Mouse (Mus musculus) limb, embryonic 14.5 days (tissue): ENCODE measurements at regions not wholly inside any gene's neighbourhood (a gene's known extent, or its start where the extent isn't known, plus 50 kb on each side); places are given as distances from the start of the nearest gene placed in this dataset.

Experiments
- ATAC-seq: fragments of 200-750 bp; cut with Nextera tagmentation; 2 replicates; pipeline ENCODE4 v1.8.0; 2017; ENCODE audit warnings: low read depth, moderate number of reproducible peaks, moderate TSS enrichment; ENCODE audit not compliant: low FRiP score
- DNase-seq: peaks from one replicate; pipeline ENCODE4 v3.0.0-alpha.2; 2015; ENCODE audit warnings: low spot score
- H3K27ac ChIP-seq: fragments of 300-500 bp; sonication (generic); replicated peaks from 2 replicates; pipeline ENCODE4 v1.5.1; 2014; ENCODE audit warnings: low read depth, mild to moderate bottlenecking, low read length, moderate library complexity, mixed read lengths
- H3K27me3 ChIP-seq: fragments of 300-500 bp; sonication (generic); 2 replicates; pipeline ENCODE4 v1.6.1; 2014; ENCODE audit warnings: low read length, mixed read lengths; ENCODE audit not compliant: control insufficient read depth, insufficient read depth
- H3K36me3 ChIP-seq: fragments of 300-500 bp; sonication (generic); 2 replicates; pipeline ENCODE4 v1.6.1; 2014; ENCODE audit warnings: mild to moderate bottlenecking, low read length, moderate library complexity, mixed read lengths; ENCODE audit not compliant: control insufficient read depth, insufficient read depth
- H3K4me1 ChIP-seq: fragments of 300-500 bp; sonication (generic); 2 replicates; pipeline ENCODE4 v1.6.1; 2014; ENCODE audit warnings: antibody characterized with exemption, low read length, mixed read lengths; ENCODE audit not compliant: control insufficient read depth, insufficient read depth
- H3K4me2 ChIP-seq: fragments of 300-500 bp; sonication (generic); replicated peaks from 2 replicates; pipeline ENCODE4 v1.6.1; 2014; ENCODE audit warnings: low read depth, mild to moderate bottlenecking, low read length, moderate library complexity; ENCODE audit not compliant: severe bottlenecking
- H3K4me3 ChIP-seq: fragments of 300-500 bp; sonication (generic); replicated peaks from 2 replicates; pipeline ENCODE4 v1.5.1; 2014; ENCODE audit warnings: low read length
- H3K9ac ChIP-seq: fragments of 300-500 bp; sonication (generic); 2 replicates; pipeline ENCODE4 v1.6.1; 2014; ENCODE audit warnings: mild to moderate bottlenecking, low read depth, low read length, moderate library complexity; ENCODE audit not compliant: severe bottlenecking
- H3K9me3 ChIP-seq: fragments of 300-500 bp; sonication (generic); 2 replicates; pipeline ENCODE4 v1.6.1; 2016; ENCODE audit warnings: low read length; ENCODE audit not compliant: control insufficient read depth
- POLR2A ChIP-seq: fragments of 200-500 bp; IDR thresholded peaks from 2 replicates; pipeline ENCODE4 v1.8.0; 2012; ENCODE audit warnings: inconsistent platforms, mild to moderate bottlenecking, moderate library complexity, borderline replicate concordance; ENCODE audit not compliant: insufficient read depth, insufficient read length; ENCODE audit errors: extremely low read depth
- WGBS: fragments of 180-500 bp; shearing (Covaris S2); extraction: QIAGEN DNeasy Blood & Tissue Kit; methylation state at CpG from one replicate; pipeline ENCODE4 v1.1.7; 2014; 5-methylcytosine and 5-hydroxymethylcytosine counted together

- Histone ChIP-seq H3K4me1 (no peaks in the 10 kb centered on the region), H3K9ac (no peak overlapping the region), H3K9me3 (no peaks in the 10 kb centered on the region), H3K36me3 (no peaks in the 10 kb centered on the region), H3K4me3 (no peak overlapping the region), H3K27me3 (no peaks in the 10 kb centered on the region), H3K4me2 (no peak overlapping the region), H3K27ac (no peak overlapping the region)
- no peak for ATAC-seq
- no peak for TF ChIP-seq POLR2A
- no peak for DNase-seq
- 45% methylated on average over 2 of the region's 2 CpGs for WGBS
Observed at GRCm38 (mm10) chr7:58436888-58437625, 218.9 kb upstream of the Atp10a start.

DNA sequence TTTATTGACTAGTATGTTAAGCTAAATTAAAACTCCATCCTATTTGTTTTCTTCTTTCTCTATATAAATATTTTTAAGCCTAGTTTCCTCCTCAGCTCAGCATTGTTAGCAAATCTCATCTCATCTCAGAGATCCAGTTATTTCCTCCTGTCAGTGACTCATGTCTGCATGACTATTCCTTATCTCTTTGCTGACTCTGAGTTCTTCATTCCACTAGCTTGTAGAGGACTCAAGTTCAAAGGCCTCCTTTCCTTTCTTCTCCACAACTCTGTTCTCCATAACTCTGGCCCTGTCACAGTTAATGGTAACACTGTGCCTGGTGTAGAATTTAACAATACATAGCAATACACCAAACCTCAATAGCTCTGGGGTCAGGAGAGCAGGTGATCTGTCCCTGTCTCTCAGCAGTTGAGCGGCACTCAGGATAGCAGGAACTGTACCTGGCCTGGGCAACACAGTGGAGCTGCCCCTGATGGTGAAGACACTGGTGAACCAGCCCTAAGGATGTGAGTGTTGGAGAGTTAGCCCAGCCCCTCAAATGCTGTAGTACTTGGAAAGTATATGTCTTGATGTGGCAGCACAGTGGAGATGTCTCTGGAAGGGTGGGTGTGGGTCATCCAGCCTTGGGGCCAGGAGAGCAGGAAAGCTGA lies 213.3 kb upstream of the Atp10a start:
- TF ChIP-seq POLR2A: no peak
- WGBS: 79% methylated on average over 1 of the region's 1 CpGs
- H3K27ac ChIP-seq: no peak overlapping the region

DNA sequence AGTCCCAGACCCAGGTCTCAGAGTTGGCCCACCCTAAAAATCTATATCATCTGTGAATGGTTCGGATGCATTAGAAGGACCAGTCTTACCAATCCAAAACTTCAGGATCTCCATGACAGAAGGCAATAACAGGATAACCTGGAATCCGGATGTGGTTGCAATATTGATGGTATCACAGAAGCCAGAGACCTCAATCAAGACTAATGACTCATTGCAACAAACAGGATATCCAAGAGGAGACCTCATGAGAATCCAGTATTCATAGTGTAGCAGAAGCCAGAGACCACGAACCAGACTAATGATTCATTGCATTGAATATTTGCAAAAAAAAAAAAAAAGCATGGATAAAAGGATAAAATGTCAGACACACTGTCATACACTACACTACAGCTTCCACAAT lies 212.7 kb upstream of the Atp10a start:
- 89% methylated on average over 3 of the region's 3 CpGs for WGBS
- TF ChIP-seq POLR2A: no peak
- H3K27me3 ChIP-seq: no peaks in the 10 kb centered on the region
- no peak overlapping the region for H3K4me2 ChIP-seq
- H3K36me3 ChIP-seq: no peaks in the 10 kb centered on the region
- ATAC-seq (no peak), DNase-seq (no peak)
- H3K27ac ChIP-seq: no peak overlapping the region
- no peak overlapping the region for H3K4me3 ChIP-seq
- H3K4me1 ChIP-seq: no peaks in the 10 kb centered on the region
- no peaks in the 10 kb centered on the region for H3K9me3 ChIP-seq
- no peak overlapping the region for H3K9ac ChIP-seq

More for the DNA sequence above, 213.3 kb upstream of the Atp10a start:
- Histone ChIP-seq H3K4me1 (no peaks in the 10 kb centered on the region), H3K4me2 (no peak overlapping the region), H3K36me3 (no peaks in the 10 kb centered on the region), H3K9me3 (no peaks in the 10 kb centered on the region), H3K27me3 (no peaks in the 10 kb centered on the region), H3K9ac (no peak overlapping the region), H3K4me3 (no peak overlapping the region)
- ATAC-seq (no peak), DNase-seq (no peak)

DNA sequence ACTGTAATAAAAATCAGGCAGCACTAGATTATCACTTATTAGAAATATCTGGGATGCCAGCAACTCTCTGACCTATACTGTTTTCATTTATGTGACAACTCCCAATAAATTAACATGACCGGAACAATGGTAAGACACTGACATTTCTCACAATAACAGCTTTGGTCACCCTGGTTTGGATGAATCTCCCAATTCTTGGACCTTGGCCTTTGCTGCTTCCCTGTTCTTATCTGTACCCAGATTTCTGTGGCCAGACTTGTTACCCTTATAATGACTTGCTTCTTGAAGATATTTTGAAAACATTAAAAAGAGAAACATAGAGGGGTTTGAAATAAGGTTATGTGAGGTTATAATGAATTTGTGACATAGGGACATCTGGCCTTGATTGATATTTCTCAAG lies 210.2 kb upstream of the Atp10a start:
- H3K9me3 ChIP-seq: no peaks in the 10 kb centered on the region
- H3K36me3 ChIP-seq: no peaks in the 10 kb centered on the region
- no peak overlapping the region for H3K9ac ChIP-seq
- TF ChIP-seq POLR2A: no peak
- H3K4me2 ChIP-seq: no peak overlapping the region
- no peaks in the 10 kb centered on the region for H3K4me1 ChIP-seq
- no peak for ATAC-seq
- DNase-seq: no peak
- no peak overlapping the region for H3K4me3 ChIP-seq
- H3K27me3 ChIP-seq: no peaks in the 10 kb centered on the region
- no peak overlapping the region for H3K27ac ChIP-seq
- 79% methylated on average over 1 of the region's 1 CpGs for WGBS

DNA sequence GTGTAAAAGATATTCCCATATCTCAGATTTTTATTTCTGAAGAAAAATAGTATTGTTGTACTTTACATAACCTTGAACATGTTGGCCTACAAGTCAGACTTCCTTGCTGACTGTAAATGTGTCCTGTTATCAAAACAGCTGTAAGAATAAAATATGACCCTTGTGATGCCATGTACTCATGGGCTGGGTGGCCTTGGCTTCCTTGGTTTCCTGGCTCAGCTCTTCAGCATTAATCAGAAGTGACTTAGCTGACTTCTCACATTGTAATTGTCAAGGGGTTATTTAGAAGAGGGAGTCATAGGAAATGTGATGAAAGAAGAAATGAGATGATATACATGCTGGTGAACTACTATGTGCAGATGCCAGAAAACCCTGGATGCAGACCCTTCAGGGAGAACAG lies 209.7 kb upstream of the Atp10a start:
- H3K27ac ChIP-seq: no peak overlapping the region
- DNase-seq (no peak), ATAC-seq (no peak)
- no peaks in the 10 kb centered on the region for H3K27me3 ChIP-seq
- no peak for TF ChIP-seq POLR2A
- no peaks in the 10 kb centered on the region for H3K4me1 ChIP-seq
- H3K9ac ChIP-seq: no peak overlapping the region
- H3K4me2 ChIP-seq: no peak overlapping the region
- no peaks in the 10 kb centered on the region for H3K9me3 ChIP-seq
- no peak overlapping the region for H3K4me3 ChIP-seq
- H3K36me3 ChIP-seq: no peaks in the 10 kb centered on the region
